Comparison of ENCODE assay signal across 9 mouse cellular contexts in the genomic region with DNA sequence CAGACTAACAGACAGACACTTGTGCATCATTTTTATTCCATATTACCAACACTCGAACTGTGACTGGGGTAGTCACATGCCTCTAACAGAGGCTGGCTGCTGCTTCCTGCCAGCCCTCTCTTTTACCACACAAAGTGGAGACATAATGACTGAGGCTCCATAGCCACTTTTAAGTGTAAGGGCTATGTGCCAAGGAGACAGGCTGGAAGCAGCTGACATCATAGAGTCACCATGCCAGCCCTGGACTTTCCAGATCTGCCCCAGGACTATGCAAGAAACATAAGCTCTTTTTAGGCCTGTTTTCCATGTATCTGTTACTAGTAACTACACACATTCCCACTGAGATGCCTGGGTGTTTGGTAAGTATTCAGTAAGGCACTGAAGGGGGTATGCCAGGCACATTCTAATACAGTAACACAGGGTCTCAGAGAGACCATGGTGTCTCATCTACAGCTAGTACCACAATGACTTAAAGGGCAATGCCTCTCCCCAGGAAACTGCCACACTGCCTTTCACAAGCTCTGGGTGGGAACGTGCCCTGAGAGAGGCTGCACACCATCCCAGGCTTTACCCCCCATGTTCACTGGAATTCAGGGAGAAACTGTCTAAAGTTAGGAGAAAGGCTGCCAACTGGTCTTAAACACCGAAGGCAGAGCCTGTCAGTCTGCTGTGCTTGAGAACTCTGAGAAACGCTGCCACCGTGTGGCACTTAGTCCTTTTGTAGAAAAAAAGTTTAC. TPM values are rescaled to one million over a fixed set of nuclear protein-coding genes. Genes with fewer than 3 reads are reported as not detected.
A peak's percentile ranks its signal among the peaks of the same experiment; 100 is the strongest.
DNase-seq lines count a peak whose midpoint lies in the region; ATAC-seq lines count a peak whose summit lies in the region.
"Had no signal": no experiment of that assay in that cellular context is flagged by ENCODE, and none has a peak within 500 bp of the region (broad histone marks: within the 10 kb centered on the region; RNA-seq: fewer than 3 reads in every experiment).

No protein-coding gene starts in this region.

- DNase-seq in frontal cortex, postnatal 25 days (ENCODE audit: low spot score in 2 of 2) = no peak
- DNase-seq in right cerebral cortex, adult 18-20 months = peak; percentile 16
- DNase-seq in right cerebral cortex, postnatal 25 days = no peak
- DNase-seq in liver, embryonic 13.5 days = no peak
- no peak for DNase-seq in urinary bladder, adult 2 months (ENCODE audit: low spot score)
- DNase-seq in T-cell, adult 2 months (ENCODE audit: low spot score) = no peak

- no peak overlapping the region for H3K4me3 ChIP-seq in liver, embryonic 13.5 days (replicated peaks)

- peak; percentile 57 for ATAC-seq in frontal cortex, adult (ENCODE audit: low TSS enrichment)
- ATAC-seq in erythroblast, adult 5-6 weeks (replicated peaks; ENCODE audit: low FRiP score, poor library complexity, severe bottlenecking) = peak; percentile 56; the same call in 1 of the 2 replicates
- ATAC-seq in liver, embryonic 13.5 days (ENCODE audit: low read depth) = no peak
- ATAC-seq: Patski had no signal

- peak overlapping the region; percentile 19; the same call in 1 of the 2 replicates for H3K27ac ChIP-seq in liver, embryonic 13.5 days

- no peaks in the 10 kb centered on the region for H3K9me3 ChIP-seq in liver, embryonic 13.5 days (replicated peaks)

- H3K4me1 ChIP-seq in liver, embryonic 13.5 days (replicated peaks) = peaks cover 27% of the 10 kb centered on the region

- H3K9ac ChIP-seq in liver, embryonic 13.5 days = 0 out of 2 replicates have a peak overlapping the region, but pooled peaks have one; percentile 7

- H3K36me3 ChIP-seq in liver, embryonic 13.5 days = peaks cover 19% of the 10 kb centered on the region

- 33% methylated on average over 5 of the region's 5 CpGs for WGBS in liver, embryonic 13.5 days (ENCODE audit: insufficient replicate concordance)

- no peaks in the 10 kb centered on the region for H3K27me3 ChIP-seq in liver, embryonic 13.5 days
- H3K27me3 ChIP-seq: Patski had no signal

- H3K4me2 ChIP-seq in liver, embryonic 13.5 days = no peak overlapping the region

RNA-seq across cellular contexts. Expression of a gene that starts 9.2 kb away (rescaled TPM):
- total RNA-seq in erythroblast, adult 5-6 weeks (2015; ENCODE audit: low replicate concordance) = 0.38 and 1.3 TPM in 2 replicates
- total RNA-seq in erythroblast, adult 5-6 weeks (2017; ENCODE audit: low replicate concordance) = 3.2 and 11.2 TPM in 2 replicates
- polyA plus RNA-seq in liver, embryonic 13.5 days (2015; fragmentation: Nextera tagmentation; extraction: Ambion mirVana) = 14.2 and 16.4 TPM in 2 replicates
- 7.3 and 7.5 TPM in 2 replicates for polyA plus RNA-seq in urinary bladder, adult 2 months (2012; rRNA removed)

RNA-seq across cellular contexts. Expression of a gene that starts 33.2 kb away (rescaled TPM):
- 1.9 and 16.1 TPM in 2 replicates for total RNA-seq in erythroblast, adult 5-6 weeks (2015; ENCODE audit: low replicate concordance)
- 3.8 and 5.3 TPM in 2 replicates for total RNA-seq in erythroblast, adult 5-6 weeks (2017; ENCODE audit: low replicate concordance)
- polyA plus RNA-seq in liver, embryonic 13.5 days (2015; fragmentation: Nextera tagmentation; extraction: Ambion mirVana) = 57.1 and 61.2 TPM in 2 replicates
- polyA plus RNA-seq in urinary bladder, adult 2 months (2012; rRNA removed) = 11.3 and 11.4 TPM in 2 replicates
